Mouse (Mus musculus) midbrain, embryonic 11.5 days (tissue): Measurements from ENCODE around the gene Mrpl38. TPM values are rescaled to one million over a fixed set of nuclear protein-coding genes. Genes with fewer than 3 reads are reported as not detected.
A peak's percentile ranks its signal among the peaks of the same experiment; 100 is the strongest.

Source experiments
- ATAC-seq: fragments of 200-750 bp; cut with Nextera tagmentation; 2 replicates; pipeline ENCODE4 v1.8.0; 2017; ENCODE audit warnings: moderate TSS enrichment, moderate library complexity; ENCODE audit not compliant: low FRiP score
- DNase-seq: peaks from one replicate; pipeline ENCODE4 v3.0.0; 2015; ENCODE audit warnings: low spot score; ENCODE audit errors: missing footprints
- H3K27ac ChIP-seq: fragments of 300-500 bp; sonication (generic); 2 replicates; pipeline ENCODE4 v1.5.1; 2014; ENCODE audit warnings: low read depth, low read length
- H3K27me3 ChIP-seq: fragments of 300-500 bp; sonication (generic); 2 replicates; pipeline ENCODE4 v1.6.1; 2014; ENCODE audit warnings: mild to moderate bottlenecking, low read length, moderate library complexity, mixed read lengths; ENCODE audit not compliant: control insufficient read depth, insufficient read depth
- H3K36me3 ChIP-seq: fragments of 300-500 bp; sonication (generic); 2 replicates; pipeline ENCODE4 v1.6.1; 2014; ENCODE audit warnings: mild to moderate bottlenecking, low read length, moderate library complexity, mixed read lengths; ENCODE audit not compliant: control insufficient read depth, insufficient read depth
- H3K4me1 ChIP-seq: fragments of 300-500 bp; sonication (generic); 2 replicates; pipeline ENCODE4 v1.6.1; 2014; ENCODE audit warnings: low read length; ENCODE audit not compliant: control insufficient read depth, insufficient read depth
- H3K4me2 ChIP-seq: fragments of 300-500 bp; sonication (generic); 2 replicates; pipeline ENCODE4 v1.6.1; 2014; ENCODE audit warnings: mild to moderate bottlenecking, moderate library complexity
- H3K4me3 ChIP-seq: fragments of 300-500 bp; sonication (generic); 2 replicates; pipeline ENCODE4 v1.5.1; 2014; ENCODE audit warnings: low read depth, low read length
- H3K9ac ChIP-seq: fragments of 300-500 bp; sonication (generic); 2 replicates; pipeline ENCODE4 v1.6.1; 2014; ENCODE audit warnings: low read length
- H3K9me3 ChIP-seq: fragments of 300-500 bp; sonication (generic); 2 replicates; pipeline ENCODE4 v1.6.1; 2016; ENCODE audit warnings: low read length; ENCODE audit not compliant: control insufficient read depth
- WGBS: fragments of 180-500 bp; shearing (Covaris S2); extraction: QIAGEN DNeasy Blood & Tissue Kit; methylation state at CpG from one replicate; pipeline ENCODE4 v1.1.7; 2014; 5-methylcytosine and 5-hydroxymethylcytosine counted together
- polyA plus RNA-seq: library from polyadenylated mRNA; unstranded; fragments of >200 nt; fragmentation: Nextera tagmentation; extraction: Ambion mirVana; gene quantifications from 2 replicates; pipeline ENCODE4 v1.2.1, GENCODE M21; 2014

Gene Mrpl38
- polyA plus RNA-seq, 1 experiment from 2014 or later, result 97.0 TPM

GRCm38 (mm10) chr11:116108464-116109137, 30.1 kb downstream of the Mrpl38 start:
- H3K27me3 ChIP-seq, result peaks cover 56% of the 10 kb centered on the region
- no peaks in the 10 kb centered on the region for H3K9me3 ChIP-seq
- H3K4me1 ChIP-seq, result peaks cover 31% of the 10 kb centered on the region
- WGBS, result 4% methylated on average over 23 of the region's 23 CpGs
- H3K36me3 ChIP-seq, result no peaks in the 10 kb centered on the region
- H3K27ac ChIP-seq, result no peak overlapping the region
- no peak overlapping the region for H3K9ac ChIP-seq
- DNase-seq (peak; percentile 92), ATAC-seq (no peak)
- no peak overlapping the region for H3K4me2 ChIP-seq
- H3K4me3 ChIP-seq, result no peak overlapping the region

- peak; percentile 90 for DNase-seq
- peaks cover 33% of the 10 kb centered on the region for H3K4me1 ChIP-seq
- no peak overlapping the region for H3K4me3 ChIP-seq
- no peaks in the 10 kb centered on the region for H3K36me3 ChIP-seq
- ATAC-seq, result no peak
- H3K9me3 ChIP-seq, result no peaks in the 10 kb centered on the region
- 6% methylated on average over 19 of the region's 19 CpGs for WGBS
- peaks cover 56% of the 10 kb centered on the region for H3K27me3 ChIP-seq
- no peak overlapping the region for H3K4me2 ChIP-seq
- no peak overlapping the region for H3K9ac ChIP-seq
- H3K27ac ChIP-seq, result no peak overlapping the region
Observed at GRCm38 (mm10) chr11:116107777-116108285, 30.8 kb downstream of the Mrpl38 start.

GRCm38 (mm10) chr11:116106963-116107776, 31.5 kb downstream of the Mrpl38 start:
- no peaks in the 10 kb centered on the region for H3K9me3 ChIP-seq
- H3K36me3 ChIP-seq, result no peaks in the 10 kb centered on the region
- ATAC-seq (no peak), DNase-seq (peak; percentile 89)
- H3K4me2 ChIP-seq, result no peak overlapping the region
- H3K27ac ChIP-seq, result no peak overlapping the region
- no peak overlapping the region for H3K4me3 ChIP-seq
- WGBS, result 18% methylated on average over 14 of the region's 14 CpGs
- H3K27me3 ChIP-seq, result peaks cover 56% of the 10 kb centered on the region
- peaks cover 34% of the 10 kb centered on the region for H3K4me1 ChIP-seq
- no peak overlapping the region for H3K9ac ChIP-seq

- peak; percentile 33 for ATAC-seq
- H3K4me3 ChIP-seq, result no peak overlapping the region; the same call in 1 of the 2 replicates
- H3K27ac ChIP-seq, result no peak overlapping the region
Observed at GRCm38 (mm10) chr11:116106154-116106962, 32.3 kb downstream of the Mrpl38 start.

GRCm38 (mm10) chr11:116105065-116105464, 33.6 kb downstream of the Mrpl38 start:
- Histone ChIP-seq H3K9me3 (no peaks in the 10 kb centered on the region), H3K9ac (no peak overlapping the region), H3K36me3 (no peaks in the 10 kb centered on the region), H3K27me3 (peaks cover 43% of the 10 kb centered on the region), H3K4me2 (no peak overlapping the region), H3K27ac (no peak overlapping the region), H3K4me1 (peaks cover 38% of the 10 kb centered on the region), H3K4me3 (no peak overlapping the region)
- no peak for ATAC-seq
- WGBS, result 92% methylated on average over 2 of the region's 2 CpGs
- DNase-seq, result no peak

More at GRCm38 (mm10) chr11:116106154-116106962, 32.3 kb downstream of the Mrpl38 start:
- H3K27me3 ChIP-seq, result peaks cover 52% of the 10 kb centered on the region
- DNase-seq, result peak; percentile 91
- peak overlapping the region; percentile 30 for H3K4me2 ChIP-seq
- WGBS, result 18% methylated on average over 32 of the region's 32 CpGs
- no peaks in the 10 kb centered on the region for H3K9me3 ChIP-seq
- H3K36me3 ChIP-seq, result no peaks in the 10 kb centered on the region
- H3K9ac ChIP-seq, result peak overlapping the region; percentile 9; the same call in 1 of the 2 replicates
- H3K4me1 ChIP-seq, result peaks cover 38% of the 10 kb centered on the region

GRCm38 (mm10) chr11:116104006-116104646, 34.5 kb downstream of the Mrpl38 start:
- ATAC-seq (no peak), DNase-seq (no peak)
- H3K36me3 ChIP-seq, result no peaks in the 10 kb centered on the region
- peaks cover 31% of the 10 kb centered on the region for H3K4me1 ChIP-seq
- no peak overlapping the region for H3K27ac ChIP-seq
- H3K9ac ChIP-seq, result peak overlapping the region; percentile 30
- peaks cover 34% of the 10 kb centered on the region for H3K27me3 ChIP-seq
- no peak overlapping the region for H3K4me3 ChIP-seq
- no peak overlapping the region for H3K4me2 ChIP-seq
- 56% methylated on average over 14 of the region's 14 CpGs for WGBS
- no peaks in the 10 kb centered on the region for H3K9me3 ChIP-seq

GRCm38 (mm10) chr11:116103572-116103971, 35.1 kb downstream of the Mrpl38 start:
- peaks cover 31% of the 10 kb centered on the region for H3K4me1 ChIP-seq
- H3K36me3 ChIP-seq, result no peaks in the 10 kb centered on the region
- no peaks in the 10 kb centered on the region for H3K9me3 ChIP-seq
- DNase-seq (no peak), ATAC-seq (no peak)
- H3K27ac ChIP-seq, result no peak overlapping the region
- H3K27me3 ChIP-seq, result peaks cover 28% of the 10 kb centered on the region
- 77% methylated on average over 12 of the region's 12 CpGs for WGBS
- H3K4me3 ChIP-seq, result no peak overlapping the region
- H3K4me2 ChIP-seq, result no peak overlapping the region
- H3K9ac ChIP-seq, result no peak overlapping the region

GRCm38 (mm10) chr11:116102472-116102871, 36.2 kb downstream of the Mrpl38 start:
- no peak for ATAC-seq
- no peak for DNase-seq
- no peaks in the 10 kb centered on the region for H3K36me3 ChIP-seq
- H3K27ac ChIP-seq, result peak overlapping the region; percentile 32
- no peak overlapping the region for H3K4me2 ChIP-seq
- no peak overlapping the region for H3K4me3 ChIP-seq
- H3K9ac ChIP-seq, result no peak overlapping the region; the same call in 1 of the 2 replicates
- H3K27me3 ChIP-seq, result peaks cover 17% of the 10 kb centered on the region
- H3K9me3 ChIP-seq, result no peaks in the 10 kb centered on the region
- H3K4me1 ChIP-seq, result peaks cover 31% of the 10 kb centered on the region
- 66% methylated on average over 3 of the region's 4 CpGs for WGBS
